Mouse (Mus musculus): Measurements from ENCODE around the gene Gm28372. TPM values are rescaled to one million over a fixed set of nuclear protein-coding genes. Genes with fewer than 3 reads are reported as not detected.

Gene Gm28372
- polyA plus RNA-seq, 1 experiment, result not detected

DNA sequence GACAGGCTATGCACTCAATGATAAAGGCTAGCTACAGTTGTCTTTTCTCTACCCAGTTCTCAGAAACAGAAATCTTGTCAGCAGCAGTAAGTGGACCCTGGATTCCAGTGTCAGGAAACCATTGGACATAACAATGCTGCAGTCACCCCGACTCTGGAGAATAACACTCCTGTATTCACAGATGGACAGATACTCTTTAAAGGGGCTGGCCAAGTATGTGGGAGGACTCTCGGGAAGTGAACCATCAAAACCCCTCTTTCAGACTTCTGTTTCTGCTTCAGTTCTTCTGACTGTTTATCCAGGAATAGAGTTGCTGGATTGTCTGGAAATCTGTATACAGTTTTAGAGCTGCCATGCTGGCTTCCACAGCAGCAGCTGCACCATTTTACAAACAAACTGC is 24.8 kb downstream of the Gm28372 start:
- no peak for TF ChIP-seq CTCF (IDR thresholded peaks at IDR 0.05; ENCODE audit: insufficient read depth, low read length)
- DNase-seq, result no peak
- peaks cover 11% of the 10 kb centered on the region for H3K4me1 ChIP-seq (ENCODE audit: control insufficient read depth, insufficient read depth, low read length)
- 52% methylated on average over 2 of the region's 2 CpGs for WGBS
- H3K4me3 ChIP-seq (replicated peaks; ENCODE audit: extremely low read depth, low read depth, low read length), result no peak overlapping the region

DNA sequence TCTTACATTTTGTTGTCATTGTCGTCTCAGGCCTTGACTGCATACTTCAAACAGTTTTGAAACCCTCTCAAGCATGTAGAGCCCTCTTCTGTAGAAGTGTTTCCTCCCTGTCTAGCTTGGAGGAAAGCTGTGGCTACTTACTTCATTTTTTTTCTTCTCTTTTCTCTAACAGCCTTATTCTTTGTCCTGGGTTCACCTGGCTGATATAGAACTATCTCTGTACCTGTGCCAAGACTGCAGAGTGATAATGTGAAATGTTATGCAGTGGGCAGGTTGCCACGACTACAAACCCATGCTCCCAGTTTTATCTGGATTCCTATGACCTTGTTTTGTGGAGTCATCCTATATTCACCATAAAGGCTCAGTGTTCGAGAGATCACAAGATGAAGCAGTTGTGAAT is 25.4 kb downstream of the Gm28372 start:
- Histone ChIP-seq H3K4me3 (replicated peaks; ENCODE audit: extremely low read depth, low read depth, low read length) (no peak overlapping the region), H3K4me1 (ENCODE audit: control insufficient read depth, insufficient read depth, low read length) (peaks cover 6% of the 10 kb centered on the region)
- TF ChIP-seq POLR2A (IDR thresholded peaks at IDR 0.05; ENCODE audit: borderline replicate concordance, extremely low read depth, low read depth, low read length), result no peak
- TF ChIP-seq CTCF (IDR thresholded peaks at IDR 0.05; ENCODE audit: insufficient read depth, low read length), result no peak
- DNase-seq, result no peak
- 58% methylated on average over 3 of the region's 3 CpGs for WGBS

DNA sequence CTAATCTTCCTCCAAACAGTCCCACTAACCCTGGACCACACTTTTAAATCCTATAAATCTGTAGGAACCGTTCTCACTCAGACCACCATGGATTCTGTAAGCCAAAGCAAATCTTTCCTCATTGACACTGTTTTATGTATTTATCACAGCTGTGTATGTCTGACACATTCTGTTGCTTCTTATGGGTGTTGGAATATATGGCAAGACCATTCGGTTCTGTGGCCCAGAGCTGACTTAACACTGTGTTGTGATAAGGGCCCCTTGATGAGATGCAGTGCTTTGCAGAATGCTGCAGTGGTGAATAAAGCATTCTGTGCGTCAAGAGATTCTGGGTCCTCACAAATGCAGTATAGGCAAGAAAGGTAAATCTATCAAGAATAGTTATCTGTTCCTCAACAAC is 27.1 kb downstream of the Gm28372 start:
- TF ChIP-seq POLR2A (IDR thresholded peaks at IDR 0.05; ENCODE audit: borderline replicate concordance, extremely low read depth, low read depth, low read length), result no peak
- no peak for TF ChIP-seq CTCF (IDR thresholded peaks at IDR 0.05; ENCODE audit: insufficient read depth, low read length)
- H3K4me1 ChIP-seq (ENCODE audit: control insufficient read depth, insufficient read depth, low read length), result peaks cover 6% of the 10 kb centered on the region
- no peak overlapping the region for H3K4me3 ChIP-seq (replicated peaks; ENCODE audit: extremely low read depth, low read depth, low read length)
- WGBS, result 92% methylated on average over 3 of the region's 3 CpGs
- no peak for DNase-seq

DNA sequence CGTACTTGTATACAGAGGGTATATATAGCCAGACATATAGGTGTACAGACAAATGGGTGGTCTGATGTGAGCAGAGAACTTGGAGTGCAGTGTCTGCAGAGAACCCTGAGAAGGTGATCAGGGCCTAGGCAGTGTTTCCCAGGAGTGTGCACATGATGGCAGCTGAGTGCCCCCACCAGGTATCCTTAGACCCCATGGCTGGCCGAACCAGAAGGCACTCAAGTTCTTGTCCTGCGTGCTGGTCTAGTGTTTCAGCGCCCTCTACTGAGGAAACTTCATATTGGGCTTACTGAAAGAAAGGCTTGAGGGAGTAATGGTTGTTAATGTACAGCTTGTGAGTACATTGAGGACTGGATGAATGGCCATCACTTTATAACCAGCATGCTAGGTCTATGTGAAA is 28.1 kb downstream of the Gm28372 start:
- TF ChIP-seq CTCF (IDR thresholded peaks at IDR 0.05; ENCODE audit: insufficient read depth, low read length), result peak; percentile 47
- no peak for TF ChIP-seq POLR2A (IDR thresholded peaks at IDR 0.05; ENCODE audit: borderline replicate concordance, extremely low read depth, low read depth, low read length)
- 21% methylated on average over 4 of the region's 4 CpGs for WGBS
- Histone ChIP-seq H3K4me1 (ENCODE audit: control insufficient read depth, insufficient read depth, low read length) (peaks cover 6% of the 10 kb centered on the region), H3K4me3 (replicated peaks; ENCODE audit: extremely low read depth, low read depth, low read length) (no peak overlapping the region)
- DNase-seq, result no peak

DNA sequence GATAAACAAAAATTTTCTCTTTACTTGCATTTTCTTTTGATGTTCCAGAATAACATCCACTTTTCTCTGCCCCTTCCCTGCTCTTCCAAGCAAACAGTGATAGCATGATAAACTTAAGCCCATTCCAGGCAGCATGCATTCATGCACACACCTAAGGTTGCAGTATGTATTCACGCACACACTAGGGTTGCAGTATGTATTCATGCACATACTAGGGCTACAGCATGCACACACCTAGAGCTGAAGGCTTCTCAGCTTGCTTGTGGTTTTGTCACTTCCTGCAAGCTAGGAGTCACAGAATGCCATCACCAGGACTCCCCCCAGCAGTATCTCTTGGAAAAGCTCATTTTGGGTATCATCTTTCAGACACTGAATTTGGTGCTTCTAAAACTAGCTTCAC is 31.7 kb downstream of the Gm28372 start:
- Histone ChIP-seq H3K4me3 (replicated peaks; ENCODE audit: extremely low read depth, low read depth, low read length) (no peak overlapping the region), H3K4me1 (ENCODE audit: control insufficient read depth, insufficient read depth, low read length) (no peaks in the 10 kb centered on the region)
- DNase-seq, result no peak
- no peak for TF ChIP-seq CTCF (IDR thresholded peaks at IDR 0.05; ENCODE audit: insufficient read depth, low read length)
- TF ChIP-seq POLR2A (IDR thresholded peaks at IDR 0.05; ENCODE audit: borderline replicate concordance, extremely low read depth, low read depth, low read length), result no peak
- WGBS, result 98% methylated on average over 1 of the region's 1 CpGs

DNA sequence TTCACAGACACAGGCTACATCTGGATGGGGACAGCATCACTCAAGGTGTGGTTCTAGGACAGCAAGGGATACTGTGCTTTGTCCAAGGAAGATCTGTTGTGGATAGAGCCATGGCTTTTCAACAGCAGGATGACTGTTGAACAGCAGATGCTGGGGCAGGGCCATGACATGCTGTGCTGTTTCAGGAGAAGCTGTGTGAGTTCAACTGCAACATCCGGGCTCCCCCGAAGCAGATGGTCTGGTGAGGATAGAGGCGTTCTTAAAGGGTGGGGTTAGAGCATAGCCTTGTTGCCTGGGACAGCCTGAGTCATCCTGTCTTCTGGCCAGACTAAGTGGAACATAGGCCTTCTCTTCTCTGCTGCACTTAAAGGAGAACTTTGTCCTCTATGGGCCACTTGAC is 33.8 kb downstream of the Gm28372 start:
- no peaks in the 10 kb centered on the region for H3K4me1 ChIP-seq (ENCODE audit: control insufficient read depth, insufficient read depth, low read length)
- no peak for DNase-seq
- 92% methylated on average over 3 of the region's 3 CpGs for WGBS
- TF ChIP-seq POLR2A (IDR thresholded peaks at IDR 0.05; ENCODE audit: borderline replicate concordance, extremely low read depth, low read depth, low read length), result no peak
- TF ChIP-seq CTCF (IDR thresholded peaks at IDR 0.05; ENCODE audit: insufficient read depth, low read length), result no peak
- no peak overlapping the region for H3K4me3 ChIP-seq (replicated peaks; ENCODE audit: extremely low read depth, low read depth, low read length)

DNA sequence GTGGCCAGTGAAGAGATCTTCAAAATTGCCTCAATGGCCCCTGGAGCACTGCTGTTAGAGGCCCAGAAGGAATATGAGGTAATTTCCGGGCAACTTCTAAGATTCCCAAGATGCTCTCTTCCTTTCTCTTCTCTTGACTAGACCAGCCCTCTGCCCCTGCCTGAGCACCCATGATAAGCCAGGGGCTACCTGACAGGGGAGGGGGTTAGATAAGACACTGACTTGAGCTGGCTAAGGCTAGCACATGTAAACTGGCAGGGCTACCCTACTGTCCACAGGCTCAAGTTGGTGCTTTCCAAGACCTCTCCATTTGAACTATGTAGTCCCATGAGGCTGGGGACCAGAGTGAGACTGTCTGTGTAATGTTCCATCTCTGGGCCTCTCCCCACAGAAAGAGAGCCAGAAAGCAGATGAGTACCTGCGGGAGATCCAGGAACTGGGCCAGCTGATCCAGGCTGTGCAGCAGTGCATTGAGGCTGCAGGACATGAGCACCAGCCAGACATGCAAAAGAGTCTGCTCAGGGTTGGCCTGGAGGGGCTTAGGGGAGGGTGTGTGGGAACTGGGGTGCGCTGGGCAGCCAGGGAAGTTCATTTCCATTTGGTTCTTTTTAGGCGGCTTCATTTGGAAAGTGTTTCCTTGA is 34.9 kb downstream of the Gm28372 start:
- Histone ChIP-seq H3K4me3 (replicated peaks; ENCODE audit: extremely low read depth, low read depth, low read length) (no peak overlapping the region), H3K4me1 (ENCODE audit: control insufficient read depth, insufficient read depth, low read length) (no peaks in the 10 kb centered on the region)
- WGBS, result 92% methylated on average over 4 of the region's 4 CpGs
- no peak for DNase-seq
- no peak for TF ChIP-seq POLR2A (IDR thresholded peaks at IDR 0.05; ENCODE audit: borderline replicate concordance, extremely low read depth, low read depth, low read length)
- no peak for TF ChIP-seq CTCF (IDR thresholded peaks at IDR 0.05; ENCODE audit: insufficient read depth, low read length)

DNA sequence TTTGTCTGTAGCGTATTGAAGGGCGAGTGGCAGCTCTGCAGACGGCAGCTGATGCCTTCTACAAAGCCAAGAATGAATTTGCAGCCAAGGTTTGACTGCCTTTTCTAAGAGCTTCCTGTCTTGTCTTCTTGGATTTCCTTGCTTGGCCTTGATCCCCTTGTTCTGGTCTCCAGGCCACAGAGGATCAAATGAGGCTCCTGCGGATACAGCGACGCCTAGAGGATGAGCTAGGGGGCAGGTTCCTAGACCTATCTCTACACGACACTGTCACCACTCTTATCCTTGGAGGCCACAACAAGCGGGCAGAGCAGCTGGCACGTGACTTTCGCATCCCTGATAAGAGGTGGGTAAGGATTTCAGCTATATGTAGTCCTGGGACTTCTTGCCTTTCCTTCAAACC is 37.1 kb downstream of the Gm28372 start:
- no peak for DNase-seq
- no peak for TF ChIP-seq POLR2A (IDR thresholded peaks at IDR 0.05; ENCODE audit: borderline replicate concordance, extremely low read depth, low read depth, low read length)
- no peak for TF ChIP-seq CTCF (IDR thresholded peaks at IDR 0.05; ENCODE audit: insufficient read depth, low read length)
- no peak overlapping the region for H3K4me3 ChIP-seq (replicated peaks; ENCODE audit: extremely low read depth, low read depth, low read length)
- no peaks in the 10 kb centered on the region for H3K4me1 ChIP-seq (ENCODE audit: control insufficient read depth, insufficient read depth, low read length)
- 91% methylated on average over 10 of the region's 10 CpGs for WGBS

DNA sequence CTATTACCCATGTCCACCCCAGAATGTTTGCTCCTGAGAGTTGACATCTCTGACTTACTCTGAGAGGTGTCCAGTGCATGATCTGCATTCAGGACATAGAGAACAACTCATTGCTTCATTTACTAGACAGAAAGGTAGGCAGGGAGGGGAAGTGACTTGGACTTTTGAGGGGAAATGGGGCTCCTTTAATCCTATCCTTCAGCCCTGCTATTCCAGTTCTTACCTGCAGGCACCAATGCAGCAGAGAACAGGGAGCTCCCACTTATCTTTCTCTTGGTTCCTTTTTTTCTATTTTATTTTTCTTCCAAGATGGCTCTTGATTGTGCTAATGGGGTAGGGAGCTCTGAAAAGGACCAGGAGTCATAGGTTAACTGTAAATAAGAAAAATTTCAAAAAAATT is 43.4 kb downstream of the Gm28372 start:
- no peak for TF ChIP-seq CTCF (IDR thresholded peaks at IDR 0.05; ENCODE audit: insufficient read depth, low read length)
- no peak for TF ChIP-seq POLR2A (IDR thresholded peaks at IDR 0.05; ENCODE audit: borderline replicate concordance, extremely low read depth, low read depth, low read length)
- no peak overlapping the region for H3K4me3 ChIP-seq (replicated peaks; ENCODE audit: extremely low read depth, low read depth, low read length)
- peaks cover 11% of the 10 kb centered on the region for H3K4me1 ChIP-seq (ENCODE audit: control insufficient read depth, insufficient read depth, low read length)
- no peak for DNase-seq

DNA sequence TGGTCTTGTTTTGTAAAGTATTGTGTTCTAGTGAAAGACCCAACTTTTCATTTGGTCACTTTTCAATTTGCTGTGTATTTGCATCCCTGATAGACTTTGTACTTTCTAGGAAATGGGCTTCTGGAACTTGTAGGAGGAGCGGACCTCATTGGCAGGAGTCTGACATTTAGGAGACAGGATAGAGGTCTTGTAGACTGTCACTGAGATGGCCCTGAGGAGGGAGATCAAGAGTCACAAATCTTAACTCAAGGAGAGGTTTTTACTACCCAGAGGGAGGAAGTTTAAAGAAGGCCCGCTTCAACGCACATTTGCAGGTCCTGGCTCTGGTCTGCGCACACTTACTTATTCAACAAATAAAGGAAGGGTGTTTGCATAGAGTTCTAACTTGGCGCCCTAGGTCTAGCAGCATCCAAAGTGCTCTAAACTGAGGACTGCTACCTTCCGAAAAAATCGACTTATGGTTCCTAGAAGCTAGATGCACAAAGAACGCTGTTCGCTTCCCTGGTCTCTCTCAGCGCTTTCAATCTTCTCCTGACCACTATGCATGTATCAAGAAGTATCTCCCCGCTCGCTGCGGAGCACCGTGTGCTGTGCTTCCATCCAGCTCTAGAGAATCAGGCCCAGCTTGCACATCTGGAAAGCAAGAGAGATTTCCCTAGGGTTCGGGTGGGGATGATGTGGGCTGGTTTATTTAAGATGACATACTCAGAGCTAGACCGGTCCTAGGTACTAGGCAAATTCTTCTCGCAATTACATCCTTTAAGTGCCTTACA is 44.2 kb downstream of the Gm28372 start:
- Histone ChIP-seq H3K4me3 (replicated peaks; ENCODE audit: extremely low read depth, low read depth, low read length) (peak overlapping the region; percentile 10), H3K4me1 (ENCODE audit: control insufficient read depth, insufficient read depth, low read length) (peaks cover 11% of the 10 kb centered on the region)
- DNase-seq, result no peak
- TF ChIP-seq POLR2A (IDR thresholded peaks at IDR 0.05; ENCODE audit: borderline replicate concordance, extremely low read depth, low read depth, low read length) (no peak), CTCF (IDR thresholded peaks at IDR 0.05; ENCODE audit: insufficient read depth, low read length) (no peak)
- whole genome bisulfite sequencing, result 9% methylated on average over 17 of the region's 17 CpGs
